Mouse (Mus musculus) frontal cortex, adult (tissue): ENCODE results near the gene Aagab.
A peak's percentile ranks its signal among the peaks of the same experiment; 100 is the strongest.

Experiments used
- ATAC-seq: cut with Nextera tagmentation; 2 replicates; pipeline ENCODE4 v1.9.2; 2017; ENCODE audit warnings: mild to moderate bottlenecking, moderate library complexity, mixed read lengths; ENCODE audit not compliant: low TSS enrichment

The Aagab gene

GRCm38 (mm10) chr9:63602043-63602939 is at the start of gene Aagab, which contains the start of gene Iqch:
Aagab (plus strand) TSS chr9:63602660.
Iqch (minus strand) TSS chr9:63602493.
- ATAC-seq: peak; percentile 97

- ATAC-seq: peak; percentile 84
These were observed 48.8 kb upstream of the Aagab start for GRCm38 (mm10) chr9:63553628-63554027.

- no peak for ATAC-seq
These were observed 46.9 kb upstream of the Aagab start for GRCm38 (mm10) chr9:63555460-63555990.

- no peak for ATAC-seq
These were observed 46.1 kb upstream of the Aagab start for GRCm38 (mm10) chr9:63556316-63556715.

GRCm38 (mm10) chr9:63556933-63557332 is 45.5 kb upstream of the Aagab start:
- ATAC-seq: no peak

GRCm38 (mm10) chr9:63561931-63562330 is 40.5 kb upstream of the Aagab start:
- ATAC-seq: no peak

GRCm38 (mm10) chr9:63563436-63563835 is 39.0 kb upstream of the Aagab start:
- ATAC-seq: no peak

GRCm38 (mm10) chr9:63568314-63568713 is 34.1 kb upstream of the Aagab start:
- no peak for ATAC-seq

- no peak for ATAC-seq
These were observed 33.7 kb upstream of the Aagab start for GRCm38 (mm10) chr9:63568808-63569207.

- no peak for ATAC-seq
These were observed 30.6 kb upstream of the Aagab start for GRCm38 (mm10) chr9:63571895-63572294.

- ATAC-seq: no peak
These were observed 29.6 kb upstream of the Aagab start for GRCm38 (mm10) chr9:63572874-63573273.

GRCm38 (mm10) chr9:63577469-63577868 is 25.0 kb upstream of the Aagab start:
- no peak for ATAC-seq

- ATAC-seq: no peak
These were observed 22.8 kb upstream of the Aagab start for GRCm38 (mm10) chr9:63579644-63580043.

GRCm38 (mm10) chr9:63580046-63580445 is 22.4 kb upstream of the Aagab start:
- no peak for ATAC-seq

GRCm38 (mm10) chr9:63581778-63582177 is 20.7 kb upstream of the Aagab start:
- peak; percentile 94 for ATAC-seq

GRCm38 (mm10) chr9:63585251-63585650 is 17.2 kb upstream of the Aagab start:
- no peak for ATAC-seq

GRCm38 (mm10) chr9:63589209-63589608 is 13.3 kb upstream of the Aagab start:
- no peak for ATAC-seq

GRCm38 (mm10) chr9:63590592-63590991 is 11.9 kb upstream of the Aagab start:
- ATAC-seq: no peak

- no peak for ATAC-seq
These were observed 10.7 kb upstream of the Aagab start for GRCm38 (mm10) chr9:63591661-63592256.

- ATAC-seq: no peak
These were observed 7.4 kb upstream of the Aagab start for GRCm38 (mm10) chr9:63595032-63595431.

- ATAC-seq: no peak
These were observed 6.8 kb upstream of the Aagab start for GRCm38 (mm10) chr9:63595652-63596051.

GRCm38 (mm10) chr9:63596660-63597059 is 5.8 kb upstream of the Aagab start:
- ATAC-seq: no peak

GRCm38 (mm10) chr9:63603849-63604248 is 1.4 kb downstream of the Aagab start:
- ATAC-seq: no peak
